Comparison of ENCODE assay signal across 8 mouse cellular contexts in genomic region chr4:129514300-129514898, GRCm38 (mm10). TPM values are rescaled to one million over a fixed set of nuclear protein-coding genes. Genes with fewer than 3 reads are reported as not detected.
DNase-seq lines count a peak whose midpoint lies in the region; ATAC-seq lines count a peak whose summit lies in the region.

No protein-coding gene starts in this region.

- peaks cover 6% of the 10 kb centered on the region; the same call in 1 of the 2 replicates for H3K36me3 ChIP-seq in forebrain, embryonic 11.5 days (ENCODE audit: control insufficient read depth, insufficient read depth, low read length)
- peaks cover 43% of the 10 kb centered on the region for H3K36me3 ChIP-seq in hindbrain, embryonic 14.5 days (replicated peaks; ENCODE audit: control insufficient read depth, insufficient read depth)
- peaks cover 46% of the 10 kb centered on the region for H3K36me3 ChIP-seq in liver, embryonic 12.5 days

- peak overlapping the region; percentile 100 for H3K4me3 ChIP-seq in forebrain, embryonic 11.5 days (ENCODE audit: low read depth, low read length)
- peak overlapping the region; percentile 100 for H3K4me3 ChIP-seq in hindbrain, embryonic 14.5 days (replicated peaks; ENCODE audit: low read length)
- H3K4me3 ChIP-seq in liver, embryonic 12.5 days, result peak overlapping the region; percentile 73

- peak overlapping the region; percentile 96 for H3K27ac ChIP-seq in forebrain, embryonic 11.5 days (ENCODE audit: low read depth, low read length)
- peak overlapping the region; percentile 100 for H3K27ac ChIP-seq in hindbrain, embryonic 14.5 days
- H3K27ac ChIP-seq in liver, embryonic 12.5 days, result peak overlapping the region; percentile 77

- peak; percentile 48 for ATAC-seq in forebrain, embryonic 11.5 days (replicated peaks; ENCODE audit: low FRiP score)
- peak; percentile 39 for ATAC-seq in hindbrain, embryonic 14.5 days (ENCODE audit: low FRiP score)
- peak; percentile 59 for ATAC-seq in liver, embryonic 12.5 days

- WGBS in forebrain, embryonic 11.5 days, result under 1% methylated on average over 33 of the region's 35 CpGs
- WGBS in hindbrain, embryonic 14.5 days, result 1% methylated on average over 32 of the region's 35 CpGs
- WGBS in liver, embryonic 12.5 days (ENCODE audit: insufficient replicate concordance), result 2% methylated on average over 35 of the region's 35 CpGs

- H3K9me3 ChIP-seq in forebrain, embryonic 11.5 days (ENCODE audit: control insufficient read depth, low read length), result no peaks in the 10 kb centered on the region
- no peaks in the 10 kb centered on the region for H3K9me3 ChIP-seq in hindbrain, embryonic 14.5 days (ENCODE audit: control insufficient read depth, low read length)
- no peaks in the 10 kb centered on the region for H3K9me3 ChIP-seq in liver, embryonic 12.5 days (replicated peaks)

- intact Hi-C loops in gastrocnemius, postnatal 36 days (cut with DNase I), result no loop called here

- peaks cover 21% of the 10 kb centered on the region for H3K4me1 ChIP-seq in forebrain, embryonic 11.5 days (replicated peaks; ENCODE audit: control insufficient read depth, insufficient read depth, low read length)
- H3K4me1 ChIP-seq in hindbrain, embryonic 14.5 days (replicated peaks; ENCODE audit: control insufficient read depth, insufficient read depth, low read length), result peaks cover 33% of the 10 kb centered on the region
- peaks cover 30% of the 10 kb centered on the region for H3K4me1 ChIP-seq in liver, embryonic 12.5 days

- peak; percentile 81 for DNase-seq in gastrocnemius, postnatal 10 days
- DNase-seq in gastrocnemius, postnatal 36 days, result no peak
- peak; percentile 73 for DNase-seq in adrenal gland, adult 2 months
- peak; percentile 89 for DNase-seq in forebrain, embryonic 11.5 days (ENCODE audit: low spot score)
- DNase-seq in hindbrain, embryonic 14.5 days (ENCODE audit: low spot score), result peak; percentile 75
- peak; percentile 82 for DNase-seq in neural tube, embryonic 10.5 days (ENCODE audit: extremely low spot score, low spot score)
- peak; percentile 58 for DNase-seq in testis, postnatal 14 days (ENCODE audit: low spot score)

- no peaks in the 10 kb centered on the region; the same call in 1 of the 2 replicates for H3K27me3 ChIP-seq in forebrain, embryonic 11.5 days (ENCODE audit: control insufficient read depth, insufficient read depth, low read length)
- no peaks in the 10 kb centered on the region for H3K27me3 ChIP-seq in hindbrain, embryonic 14.5 days (ENCODE audit: control insufficient read depth, insufficient read depth, low read length)
- H3K27me3 ChIP-seq in liver, embryonic 12.5 days (replicated peaks), result peaks cover 41% of the 10 kb centered on the region

- H3K4me2 ChIP-seq in forebrain, embryonic 11.5 days (ENCODE audit: low read depth, low read length, severe bottlenecking), result peak overlapping the region; percentile 75
- peak overlapping the region; percentile 83 for H3K4me2 ChIP-seq in hindbrain, embryonic 14.5 days (replicated peaks)
- H3K4me2 ChIP-seq in liver, embryonic 12.5 days, result peak overlapping the region; percentile 98

- H3K9ac ChIP-seq in forebrain, embryonic 11.5 days (ENCODE audit: low read length), result peak overlapping the region; percentile 100
- H3K9ac ChIP-seq in hindbrain, embryonic 14.5 days, result peak overlapping the region; percentile 100
- peak overlapping the region; percentile 91 for H3K9ac ChIP-seq in liver, embryonic 12.5 days

RNA-seq across cellular contexts. Expression of gene Marcksl1, which starts 1.0 kb away (rescaled TPM):
- 10 to 100 TPM; 24.4 to 31.8 TPM for total RNA-seq in gastrocnemius, postnatal 10 days (2021)
- 1 to 10 TPM; 1.0 to 1.9 TPM for total RNA-seq in gastrocnemius, postnatal 36 days (2021)
- 10 to 100 TPM; 39.8 to 46.4 TPM for total RNA-seq in adrenal gland, adult 2 months (2021)
- 48.8 and 67.4 TPM in 2 replicates for polyA plus RNA-seq in adrenal gland, adult 2 months (2012; rRNA removed)
- 1,728 and 1,922 TPM in 2 replicates for polyA plus RNA-seq in forebrain, embryonic 11.5 days (2014; fragmentation: Nextera tagmentation; extraction: Ambion mirVana)
- polyA plus RNA-seq in hindbrain, embryonic 14.5 days (2014; fragmentation: Nextera tagmentation; extraction: Ambion mirVana), result 1,580 and 1,755 TPM in 2 replicates
- polyA plus RNA-seq in liver, embryonic 12.5 days (2016; fragmentation: Nextera tagmentation; extraction: Ambion mirVana), result 192 and 195 TPM in 2 replicates

RNA-seq across cellular contexts. Expression of gene Fam229a, which starts 23.4 kb away (rescaled TPM):
- total RNA-seq in gastrocnemius, postnatal 10 days (2021), result not detected
- total RNA-seq in gastrocnemius, postnatal 36 days (2021), result not detected
- not detected for total RNA-seq in adrenal gland, adult 2 months (2021)
- polyA plus RNA-seq in adrenal gland, adult 2 months (2012; rRNA removed), result 1.0 and 2.1 TPM in 2 replicates
- polyA plus RNA-seq in forebrain, embryonic 11.5 days (2014; fragmentation: Nextera tagmentation; extraction: Ambion mirVana), result not detected in 2 replicates
- polyA plus RNA-seq in hindbrain, embryonic 14.5 days (2014; fragmentation: Nextera tagmentation; extraction: Ambion mirVana), result 0.55 and 0.78 TPM in 2 replicates
- not detected in 2 replicates for polyA plus RNA-seq in liver, embryonic 12.5 days (2016; fragmentation: Nextera tagmentation; extraction: Ambion mirVana)

RNA-seq across cellular contexts. Expression of gene Tssk3, which starts 23.6 kb away (rescaled TPM):
- not detected for total RNA-seq in gastrocnemius, postnatal 10 days (2021)
- total RNA-seq in gastrocnemius, postnatal 36 days (2021), result not detected
- total RNA-seq in adrenal gland, adult 2 months (2021), result not detected
- polyA plus RNA-seq in adrenal gland, adult 2 months (2012; rRNA removed), result not detected in 2 replicates
- not detected in 2 replicates for polyA plus RNA-seq in forebrain, embryonic 11.5 days (2014; fragmentation: Nextera tagmentation; extraction: Ambion mirVana)
- polyA plus RNA-seq in hindbrain, embryonic 14.5 days (2014; fragmentation: Nextera tagmentation; extraction: Ambion mirVana), result 0.16 and 0.46 TPM in 2 replicates
- polyA plus RNA-seq in liver, embryonic 12.5 days (2016; fragmentation: Nextera tagmentation; extraction: Ambion mirVana), result not detected in 2 replicates

RNA-seq across cellular contexts. Expression of gene Hdac1, which starts 28.1 kb away (rescaled TPM):
- total RNA-seq in gastrocnemius, postnatal 10 days (2021), result 10 to 100 TPM; 23.9 to 29.8 TPM
- 1 to 10 TPM; 9.0 to 9.9 TPM for total RNA-seq in gastrocnemius, postnatal 36 days (2021)
- total RNA-seq in adrenal gland, adult 2 months (2021), result 10 to 100 TPM; 44.4 to 53.9 TPM
- 17.2 and 18.4 TPM in 2 replicates for polyA plus RNA-seq in adrenal gland, adult 2 months (2012; rRNA removed)
- 262 and 282 TPM in 2 replicates for polyA plus RNA-seq in forebrain, embryonic 11.5 days (2014; fragmentation: Nextera tagmentation; extraction: Ambion mirVana)
- 76.0 and 79.8 TPM in 2 replicates for polyA plus RNA-seq in hindbrain, embryonic 14.5 days (2014; fragmentation: Nextera tagmentation; extraction: Ambion mirVana)
- 140 and 145 TPM in 2 replicates for polyA plus RNA-seq in liver, embryonic 12.5 days (2016; fragmentation: Nextera tagmentation; extraction: Ambion mirVana)

RNA-seq across cellular contexts. Expression of gene Bsdc1, which starts 53.0 kb away (rescaled TPM):
- total RNA-seq in gastrocnemius, postnatal 10 days (2021), result 10 to 100 TPM; 24.7 to 32.4 TPM
- total RNA-seq in gastrocnemius, postnatal 36 days (2021), result 10 to 100 TPM; 28.7 to 35.8 TPM
- total RNA-seq in adrenal gland, adult 2 months (2021), result 10 to 100 TPM; 72.1 to 72.4 TPM
- 15.1 and 18.8 TPM in 2 replicates for polyA plus RNA-seq in adrenal gland, adult 2 months (2012; rRNA removed)
- polyA plus RNA-seq in forebrain, embryonic 11.5 days (2014; fragmentation: Nextera tagmentation; extraction: Ambion mirVana), result 24.9 and 25.3 TPM in 2 replicates
- 29.5 and 33.8 TPM in 2 replicates for polyA plus RNA-seq in hindbrain, embryonic 14.5 days (2014; fragmentation: Nextera tagmentation; extraction: Ambion mirVana)
- 36.7 and 37.4 TPM in 2 replicates for polyA plus RNA-seq in liver, embryonic 12.5 days (2016; fragmentation: Nextera tagmentation; extraction: Ambion mirVana)

Comparison
In these comparisons a context has a peak if more than half of its experiments do, and no peak if none do; other contexts are left out.
1. DNase-seq: peak in gastrocnemius, postnatal 10 days (single experiment), adrenal gland, adult 2 months (single experiment), forebrain, embryonic 11.5 days (single experiment), hindbrain, embryonic 14.5 days (single experiment), neural tube, embryonic 10.5 days (single experiment) and testis, postnatal 14 days (single experiment); none in gastrocnemius, postnatal 36 days (0 of 2).
2. Peak in every context shown above with its lines, with median percentiles within 50 percentile points of each other: ATAC-seq, H3K27ac ChIP-seq, H3K4me2 ChIP-seq, H3K4me3 ChIP-seq and H3K9ac ChIP-seq.